Mouse (Mus musculus): ENCODE results near the gene Gpr35. TPM values are rescaled to one million over a fixed set of nuclear protein-coding genes. Genes with fewer than 3 reads are reported as not detected.

Gene Gpr35
- under 1 TPM in 2 of 4 experiments, not detected in 2; 0.13 to 0.29 TPM for total RNA-seq (2022)

DNA sequence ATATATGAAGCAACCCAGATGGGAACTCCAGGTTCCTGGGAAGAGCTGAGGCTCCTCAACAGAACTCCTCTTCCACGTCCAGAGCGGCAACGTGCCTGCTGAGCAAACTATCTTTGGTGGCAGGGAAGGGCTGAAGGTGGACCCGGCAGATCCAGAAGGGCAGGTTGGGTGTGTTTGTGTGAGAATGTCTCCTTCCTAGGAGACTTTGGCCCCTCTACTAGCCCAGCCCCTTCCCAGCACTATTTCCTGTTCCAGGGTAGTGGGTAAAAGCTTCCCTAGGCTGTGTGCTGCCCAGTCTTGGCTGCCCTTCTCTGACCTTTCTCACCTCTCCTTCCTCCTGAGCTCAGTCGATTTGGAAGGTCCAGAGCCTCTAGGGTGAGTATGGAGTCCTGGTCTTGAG is at the start of gene Gpr35:
Gene Gpr35 (plus strand): TSS at position 259 of the 400 bp plus-strand sequence.
- no peak for DNase-seq (ENCODE audit: low spot score in 2 of 2)

DNA sequence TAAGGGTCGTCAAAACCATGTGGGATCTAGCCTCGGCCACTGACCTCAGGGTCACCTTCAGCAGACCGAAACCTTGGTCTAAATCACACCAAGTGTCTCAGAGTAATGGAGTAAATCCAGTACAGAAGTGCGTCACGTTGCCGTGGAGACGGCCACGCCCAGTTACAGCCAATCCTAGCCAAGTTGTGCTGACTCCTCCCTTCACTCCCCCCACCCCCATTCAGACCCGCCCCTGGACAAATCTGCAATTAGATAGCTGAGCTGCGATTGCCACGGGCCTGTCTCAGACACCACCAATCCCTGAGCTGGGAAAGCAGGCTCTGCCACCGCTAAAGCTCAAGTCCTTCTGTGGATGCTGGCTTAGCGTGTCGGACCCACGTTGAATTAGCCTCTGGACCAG is 47.9 kb upstream of the Gpr35 start, which contains the start of gene Ankmy1:
Gene Ankmy1 (minus strand): TSS at position 121 of the 400 bp plus-strand sequence.
- DNase-seq (ENCODE audit: low spot score in 2 of 2) = no peak

DNA sequence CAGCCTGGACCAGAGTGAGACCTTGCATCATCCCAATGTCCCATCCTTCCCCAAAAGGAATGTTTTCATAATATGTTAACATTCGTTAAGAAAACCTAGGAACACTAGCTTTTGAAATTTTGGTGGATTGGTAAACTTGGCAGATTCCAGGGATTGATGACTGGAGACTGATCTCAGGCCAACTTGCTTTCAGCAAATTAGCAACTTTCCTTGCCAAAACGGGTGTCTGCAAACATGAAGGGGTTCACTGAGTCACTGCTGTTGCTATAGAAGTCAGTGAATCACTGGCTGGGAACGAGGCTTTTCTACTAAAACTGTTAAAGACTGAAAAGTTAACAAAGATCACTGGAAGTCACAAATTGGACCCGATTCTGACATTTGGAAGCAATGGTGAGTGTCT is 47.0 kb upstream of the Gpr35 start:
- DNase-seq (ENCODE audit: low spot score in 2 of 2) = no peak

GRCm38 (mm10) chr1:92905703-92906310 is 44.9 kb upstream of the Gpr35 start:
- no peak for DNase-seq (ENCODE audit: low spot score in 2 of 2)

DNA sequence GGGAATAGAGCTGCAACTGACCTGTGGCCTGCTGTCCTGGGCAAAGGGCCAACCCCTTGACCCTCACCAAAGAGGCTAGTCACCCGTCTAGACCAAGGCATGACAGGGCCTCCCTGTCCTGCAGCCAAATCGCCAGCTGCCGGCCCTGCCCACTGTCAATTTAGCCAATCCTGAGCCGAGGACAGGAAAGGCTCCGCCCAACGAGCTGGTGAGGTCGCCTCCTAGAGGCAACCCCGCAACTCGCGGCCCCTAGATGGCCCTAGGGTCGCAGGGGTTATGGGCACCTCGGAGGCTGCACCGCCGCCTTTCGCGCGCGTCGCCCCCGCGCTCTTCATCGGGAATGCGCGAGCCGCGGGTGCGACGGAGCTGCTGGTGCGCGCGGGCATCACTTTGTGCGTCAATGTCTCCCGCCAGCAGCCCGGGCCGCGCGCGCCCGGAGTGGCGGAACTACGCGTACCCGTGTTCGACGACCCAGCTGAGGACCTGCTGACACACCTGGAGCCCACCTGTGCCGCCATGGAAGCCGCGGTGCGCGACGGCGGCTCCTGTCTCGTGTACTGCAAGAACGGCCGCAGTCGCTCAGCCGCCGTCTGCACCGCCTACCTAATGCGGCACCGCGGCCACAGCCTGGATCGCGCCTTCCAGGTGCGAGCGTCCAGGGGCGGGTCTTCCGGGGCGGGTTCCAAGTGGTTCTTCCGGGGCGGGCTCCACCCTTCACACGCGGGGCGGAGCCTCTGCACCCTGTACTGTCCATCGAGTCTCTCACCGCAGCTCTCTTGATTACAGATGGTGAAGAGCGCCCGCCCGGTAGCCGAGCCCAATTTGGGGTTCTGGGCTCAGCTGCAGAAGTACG is 43.7 kb upstream of the Gpr35 start, which contains the start of gene Dusp28:
Gene Dusp28 (plus strand): TSS at position 203 of the 853 bp plus-strand sequence.
- DNase-seq (ENCODE audit: low spot score in 2 of 2) = peak; percentile 81 to 90

GRCm38 (mm10) chr1:92907632-92908360 is 42.9 kb upstream of the Gpr35 start:
- no peak for DNase-seq (ENCODE audit: low spot score in 2 of 2)

GRCm38 (mm10) chr1:92908664-92909063 is 42.0 kb upstream of the Gpr35 start:
- DNase-seq (ENCODE audit: low spot score in 2 of 2) = no peak

DNA sequence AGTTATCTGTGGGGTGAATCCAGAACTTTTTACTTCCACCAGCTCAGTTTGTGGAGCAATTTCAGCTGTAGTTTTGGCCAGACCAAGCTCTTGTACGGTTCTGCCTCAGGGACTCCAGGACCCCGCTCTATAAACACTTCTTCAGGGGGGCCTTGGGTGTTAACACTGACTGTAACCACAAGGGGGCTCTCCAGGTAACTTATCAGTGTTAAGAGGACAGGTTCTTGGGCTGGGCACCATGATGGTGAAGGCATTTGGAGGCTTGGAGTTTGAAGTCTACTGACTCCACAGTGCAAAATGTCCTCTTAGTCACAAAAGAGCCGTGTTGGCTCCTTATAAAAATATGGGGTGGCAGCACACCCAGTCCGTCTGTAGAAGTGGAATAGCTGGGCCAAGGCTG is 41.6 kb upstream of the Gpr35 start:
- no peak for DNase-seq (ENCODE audit: low spot score in 2 of 2)

GRCm38 (mm10) chr1:92910239-92910885 is 40.3 kb upstream of the Gpr35 start, which contains the start of gene Rnpepl1:
Gene Rnpepl1, plus strand, starts transcription at chr1:92910783.
- DNase-seq (ENCODE audit: low spot score in 2 of 2) = peak; percentile 58 to 65

GRCm38 (mm10) chr1:92910925-92911720 is 39.5 kb upstream of the Gpr35 start:
- peak; percentile 17 to 50 for DNase-seq (ENCODE audit: low spot score in 2 of 2)

- no peak for DNase-seq (ENCODE audit: low spot score in 2 of 2)
These were observed 38.9 kb upstream of the Gpr35 start for GRCm38 (mm10) chr1:92911721-92912138.

DNA sequence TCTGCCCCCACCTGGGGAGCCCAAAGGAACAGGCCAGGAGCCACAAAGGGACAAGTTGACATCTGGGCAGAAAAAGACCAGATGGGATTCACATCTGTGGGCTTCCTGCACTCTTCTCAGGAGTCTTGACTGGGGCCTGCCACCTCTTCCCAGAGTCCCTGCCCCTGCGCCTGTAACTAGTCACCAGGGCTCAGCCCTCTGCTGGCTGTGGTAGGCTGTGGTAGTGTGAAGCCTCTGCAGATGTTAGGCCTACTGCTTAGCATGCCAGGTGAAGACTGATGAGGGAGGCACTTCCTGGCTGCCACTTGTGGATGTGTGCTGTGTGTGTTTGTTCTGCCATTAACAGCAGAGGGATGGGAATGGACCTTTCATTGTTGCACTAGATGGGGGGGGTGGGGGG is 38.4 kb upstream of the Gpr35 start:
- DNase-seq (ENCODE audit: low spot score in 2 of 2) = no peak

- DNase-seq (ENCODE audit: low spot score in 2 of 2) = no peak
These were observed 36.4 kb upstream of the Gpr35 start for GRCm38 (mm10) chr1:92914239-92914638.

DNA sequence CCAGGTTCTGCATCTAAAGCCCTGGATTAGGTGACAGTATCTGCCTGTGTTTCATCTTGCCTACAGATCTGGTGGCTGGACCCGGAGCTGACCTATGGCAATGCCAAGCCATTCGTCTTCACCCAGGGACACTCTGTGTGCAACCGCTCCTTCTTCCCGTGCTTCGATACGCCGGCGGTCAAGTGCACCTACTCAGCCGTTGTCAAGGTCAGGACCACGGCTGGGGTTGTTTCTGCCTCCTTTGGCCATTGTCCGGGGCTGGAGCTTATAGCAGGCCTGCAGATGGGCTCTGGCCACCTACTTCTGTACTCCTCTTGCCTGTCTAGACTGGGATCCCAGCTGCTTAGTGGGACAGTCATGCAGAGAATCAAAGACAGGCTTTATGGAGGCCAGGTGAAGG is 35.7 kb upstream of the Gpr35 start:
- no peak for DNase-seq (ENCODE audit: low spot score in 2 of 2)

DNA sequence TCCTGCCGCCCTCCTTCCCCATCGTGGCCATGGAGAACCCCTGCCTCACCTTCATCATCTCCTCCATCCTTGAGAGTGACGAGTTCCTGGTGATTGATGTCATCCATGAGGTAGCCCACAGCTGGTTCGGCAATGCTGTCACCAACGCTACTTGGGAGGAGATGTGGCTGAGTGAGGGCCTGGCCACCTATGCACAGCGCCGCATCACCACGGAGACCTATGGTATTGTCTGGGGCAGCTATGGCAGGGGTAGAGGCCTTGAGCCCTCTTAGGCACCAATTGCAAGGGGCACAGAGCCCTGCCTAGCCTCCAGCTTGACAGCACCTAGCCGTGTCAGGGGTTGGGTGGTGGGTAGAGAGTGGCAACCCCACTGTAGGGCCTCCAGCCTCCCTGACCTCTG is 33.9 kb upstream of the Gpr35 start:
- DNase-seq (ENCODE audit: low spot score in 2 of 2) = no peak

DNA sequence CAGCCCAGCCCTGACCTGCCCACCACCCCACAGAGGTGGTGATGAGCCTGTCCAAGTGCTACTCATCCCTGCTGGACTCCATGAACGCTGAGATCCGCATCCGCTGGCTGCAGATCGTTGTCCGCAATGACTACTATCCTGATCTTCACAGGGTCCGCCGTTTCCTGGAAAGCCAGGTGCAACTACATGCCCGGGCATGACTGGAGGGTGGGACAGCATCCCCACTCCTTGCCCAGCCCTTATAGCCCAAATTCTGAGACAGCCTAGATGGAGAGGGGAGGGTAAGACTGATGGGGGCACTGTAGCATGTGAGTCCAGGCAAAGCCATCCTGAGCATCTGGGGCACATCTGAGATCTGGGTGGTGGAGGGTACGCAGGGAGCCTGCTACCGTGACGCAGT is 31.5 kb upstream of the Gpr35 start:
- no peak for DNase-seq (ENCODE audit: low spot score in 2 of 2)

- no peak for DNase-seq (ENCODE audit: low spot score in 2 of 2)
These were observed 30.9 kb upstream of the Gpr35 start for GRCm38 (mm10) chr1:92919775-92920174.

DNA sequence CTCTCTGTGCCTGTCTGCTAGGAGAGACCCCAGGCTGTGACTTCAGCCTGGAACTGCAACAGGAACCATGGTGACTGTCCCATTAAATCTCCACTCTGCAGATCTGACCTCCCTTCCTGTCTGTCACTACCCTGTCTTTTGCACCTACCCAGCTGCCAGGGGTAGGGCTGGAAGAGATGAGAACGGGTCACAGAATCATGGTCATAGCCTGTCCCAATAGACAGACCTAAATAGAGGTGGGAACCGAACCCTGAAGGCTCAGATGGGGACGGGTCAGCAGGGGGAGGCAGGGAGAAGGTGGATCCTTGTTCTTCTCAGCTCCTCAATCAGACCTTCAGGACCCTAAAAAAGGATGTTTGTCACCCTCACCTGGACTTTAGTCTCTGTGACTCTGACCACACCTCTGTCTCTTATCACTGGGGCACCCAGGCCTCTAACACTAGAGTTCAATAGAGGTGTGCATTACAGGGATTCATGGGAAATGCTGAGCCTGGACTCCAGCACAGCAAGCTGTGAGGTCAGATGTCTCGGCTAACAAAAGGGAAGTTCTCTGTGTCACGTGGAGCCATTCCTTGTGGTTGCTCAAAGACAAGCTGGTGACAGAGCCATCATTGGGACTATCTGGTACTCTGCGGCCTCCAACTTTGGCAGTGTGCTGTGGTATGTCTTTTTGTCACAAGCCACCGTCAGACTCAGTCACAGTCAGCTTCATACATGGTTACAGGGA is 30.0 kb upstream of the Gpr35 start:
- DNase-seq (ENCODE audit: low spot score in 2 of 2) = no peak

DNA sequence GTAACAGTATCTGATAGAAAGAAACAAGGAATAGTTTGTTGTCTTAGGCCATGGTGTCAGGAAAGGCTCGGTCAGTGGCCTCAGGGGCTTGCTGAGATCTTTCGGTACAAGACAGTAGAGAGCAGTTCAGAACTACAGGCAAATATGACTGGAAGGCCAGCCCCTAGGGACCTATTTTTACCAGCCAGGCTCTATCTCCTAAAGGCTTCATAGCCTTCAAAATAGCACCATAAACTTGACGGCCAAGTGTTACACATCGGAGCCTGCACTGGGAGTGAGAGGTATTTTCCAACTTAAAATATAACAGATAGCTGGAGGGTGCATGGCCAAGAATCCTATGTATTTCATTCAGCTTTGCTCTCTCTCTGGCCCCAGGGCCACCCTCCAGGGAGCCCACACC is 29.2 kb upstream of the Gpr35 start:
- no peak for DNase-seq (ENCODE audit: low spot score in 2 of 2)

GRCm38 (mm10) chr1:92930171-92930706 is 20.4 kb upstream of the Gpr35 start:
- DNase-seq (ENCODE audit: low spot score in 2 of 2) = no peak

All from gastrocnemius, adult 8-10 months (tissue).